9 mouse cellular contexts compared by ENCODE assay signal in the genomic region with DNA sequence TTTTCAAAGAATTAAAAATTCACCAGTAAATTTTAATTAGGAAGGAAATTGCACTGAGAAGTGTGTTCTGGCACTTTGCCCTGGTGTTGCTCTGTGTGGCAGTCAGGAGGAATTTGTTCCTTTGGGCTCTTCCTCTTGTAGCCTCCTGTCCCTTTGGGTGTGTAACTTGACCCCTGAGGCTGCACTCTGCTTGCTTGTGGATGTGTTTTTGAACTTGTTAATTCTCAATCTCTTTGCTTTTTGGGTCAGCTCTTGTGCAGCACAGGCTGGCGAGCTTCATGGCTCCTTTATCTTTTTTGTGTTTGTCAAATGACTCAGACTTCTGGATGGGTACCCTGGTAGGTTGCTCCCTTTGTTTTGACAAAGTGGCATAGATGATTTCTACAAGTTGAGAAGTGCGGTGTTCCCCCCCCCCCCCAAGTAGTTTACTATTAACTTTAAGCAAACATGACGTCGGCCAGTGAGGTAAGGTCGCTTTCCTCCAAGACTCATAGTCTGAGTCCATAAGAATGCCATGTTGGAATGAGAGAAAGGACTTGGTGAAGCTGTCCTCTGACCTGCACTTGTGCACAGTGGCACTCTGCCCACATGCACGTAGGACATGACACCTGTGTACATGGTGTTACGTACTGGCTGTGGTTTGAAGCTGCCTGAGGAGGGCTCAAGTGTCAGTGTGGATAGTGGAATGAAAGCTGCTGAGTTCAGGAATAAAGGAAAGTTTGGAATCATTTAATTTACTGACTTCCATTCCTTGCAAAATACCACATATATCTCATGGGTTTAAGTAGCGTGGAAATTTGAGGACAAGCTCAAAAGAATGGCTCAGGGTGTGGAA. TPM values are rescaled to one million over a fixed set of nuclear protein-coding genes. Genes with fewer than 3 reads are reported as not detected.
A peak's percentile ranks its signal among the peaks of the same experiment; 100 is the strongest.
DNase-seq lines count a peak whose midpoint lies in the region; ATAC-seq and TF ChIP-seq lines count a peak whose summit lies in the region.
"Had no signal": no experiment of that assay in that cellular context is flagged by ENCODE, and none has a peak within 500 bp of the region (broad histone marks: within the 10 kb centered on the region; RNA-seq: fewer than 3 reads in every experiment).

No protein-coding gene starts in this region.

- no peak overlapping the region for H3K27ac ChIP-seq in embryonic facial prominence, embryonic 12.5 days
- H3K27ac ChIP-seq in embryonic facial prominence, embryonic 10.5 days (replicated peaks): no peak overlapping the region
- H3K27ac ChIP-seq in intestine, embryonic 15.5 days: no peak overlapping the region
- H3K27ac ChIP-seq in lung, postnatal 0 days (ENCODE audit: low read length): peak overlapping the region; percentile 62
- H3K27ac ChIP-seq in midbrain, embryonic 11.5 days (ENCODE audit: low read depth, low read length): no peak overlapping the region
- H3K27ac ChIP-seq: midbrain, embryonic 12.5 days had no signal

- TF ChIP-seq CTCF in lung, postnatal 0 days (IDR thresholded peaks at IDR 0.05): no peak

- 0 out of 2 replicates have a peak, but pooled peaks have one; percentile 64 for ATAC-seq in embryonic facial prominence, embryonic 12.5 days (ENCODE audit: insufficient number of reproducible peaks, insufficient read depth, low FRiP score, low TSS enrichment)
- peak; percentile 84 for ATAC-seq in intestine, embryonic 15.5 days
- peak; percentile 89 for ATAC-seq in lung, postnatal 0 days
- ATAC-seq in midbrain, embryonic 11.5 days (ENCODE audit: low FRiP score): no peak
- ATAC-seq in cerebellum, adult (ENCODE audit: insufficient number of reproducible peaks, low FRiP score, low TSS enrichment): no peak; the same call in 1 of the 2 replicates

- TF ChIP-seq EP300 in lung, postnatal 0 days (IDR thresholded peaks at IDR 0.05): no peak

- H3K9ac ChIP-seq in embryonic facial prominence, embryonic 12.5 days: no peak overlapping the region
- H3K9ac ChIP-seq in intestine, embryonic 15.5 days: no peak overlapping the region
- no peak overlapping the region for H3K9ac ChIP-seq in lung, postnatal 0 days (replicated peaks; ENCODE audit: low read depth)
- no peak overlapping the region for H3K9ac ChIP-seq in midbrain, embryonic 11.5 days (ENCODE audit: low read length)
- H3K9ac ChIP-seq: midbrain, embryonic 12.5 days had no signal

- peaks cover 26% of the 10 kb centered on the region for H3K4me1 ChIP-seq in embryonic facial prominence, embryonic 12.5 days
- peaks cover 26% of the 10 kb centered on the region for H3K4me1 ChIP-seq in embryonic facial prominence, embryonic 10.5 days
- H3K4me1 ChIP-seq in intestine, embryonic 15.5 days (replicated peaks): peaks cover 22% of the 10 kb centered on the region
- peaks cover 7% of the 10 kb centered on the region; the same call in 1 of the 2 replicates for H3K4me1 ChIP-seq in lung, postnatal 0 days (ENCODE audit: insufficient read depth, low read depth, low read length)
- no peaks in the 10 kb centered on the region for H3K4me1 ChIP-seq in midbrain, embryonic 11.5 days (ENCODE audit: control insufficient read depth, insufficient read depth, low read length)
- H3K4me1 ChIP-seq: midbrain, embryonic 12.5 days had no signal

- H3K4me3 ChIP-seq in embryonic facial prominence, embryonic 12.5 days: no peak overlapping the region
- no peak overlapping the region for H3K4me3 ChIP-seq in embryonic facial prominence, embryonic 10.5 days
- no peak overlapping the region for H3K4me3 ChIP-seq in intestine, embryonic 15.5 days (replicated peaks)
- no peak overlapping the region for H3K4me3 ChIP-seq in lung, postnatal 0 days (ENCODE audit: low read depth, low read length)
- H3K4me3 ChIP-seq in midbrain, embryonic 11.5 days (ENCODE audit: low read depth, low read length): no peak overlapping the region
- H3K4me3 ChIP-seq: midbrain, embryonic 12.5 days had no signal

- no peaks in the 10 kb centered on the region for H3K9me3 ChIP-seq in embryonic facial prominence, embryonic 12.5 days
- H3K9me3 ChIP-seq in embryonic facial prominence, embryonic 10.5 days: no peaks in the 10 kb centered on the region
- H3K9me3 ChIP-seq in intestine, embryonic 15.5 days: no peaks in the 10 kb centered on the region
- H3K9me3 ChIP-seq in lung, postnatal 0 days (ENCODE audit: low read length): no peaks in the 10 kb centered on the region
- H3K9me3 ChIP-seq in midbrain, embryonic 11.5 days (ENCODE audit: control insufficient read depth, low read length): no peaks in the 10 kb centered on the region
- H3K9me3 ChIP-seq: midbrain, embryonic 12.5 days had no signal

- no peak overlapping the region for H3K4me2 ChIP-seq in embryonic facial prominence, embryonic 12.5 days (replicated peaks)
- H3K4me2 ChIP-seq in intestine, embryonic 15.5 days (replicated peaks): 0 out of 2 replicates have a peak overlapping the region, but pooled peaks have one; percentile 7
- no peak overlapping the region for H3K4me2 ChIP-seq in lung, postnatal 0 days (replicated peaks; ENCODE audit: low read depth, low read length)
- H3K4me2 ChIP-seq in midbrain, embryonic 11.5 days: no peak overlapping the region
- H3K4me2 ChIP-seq: midbrain, embryonic 12.5 days had no signal

- no peaks in the 10 kb centered on the region for H3K27me3 ChIP-seq in embryonic facial prominence, embryonic 12.5 days
- H3K27me3 ChIP-seq in embryonic facial prominence, embryonic 10.5 days (replicated peaks; ENCODE audit: low read depth, poor library complexity, severe bottlenecking): no peaks in the 10 kb centered on the region
- no peaks in the 10 kb centered on the region for H3K27me3 ChIP-seq in intestine, embryonic 15.5 days (replicated peaks)
- H3K27me3 ChIP-seq in lung, postnatal 0 days (replicated peaks; ENCODE audit: insufficient read depth, low read length): no peaks in the 10 kb centered on the region
- no peaks in the 10 kb centered on the region for H3K27me3 ChIP-seq in midbrain, embryonic 11.5 days (ENCODE audit: control insufficient read depth, insufficient read depth, low read length)
- H3K27me3 ChIP-seq: midbrain, embryonic 12.5 days had no signal

- DNase-seq in embryonic facial prominence, embryonic 10.5 days (ENCODE audit: low spot score): no peak
- DNase-seq in R1 (ENCODE audit: low read depth, low spot score): peak; percentile 40
- peak; percentile 59 for DNase-seq in lung, postnatal 0 days (ENCODE audit: low spot score)
- no peak for DNase-seq in midbrain, embryonic 11.5 days (ENCODE audit: low spot score, missing footprints)
- no peak for DNase-seq in right cerebral cortex, postnatal 14 days

- no peaks in the 10 kb centered on the region for H3K36me3 ChIP-seq in embryonic facial prominence, embryonic 12.5 days
- H3K36me3 ChIP-seq in embryonic facial prominence, embryonic 10.5 days (replicated peaks): no peaks in the 10 kb centered on the region
- H3K36me3 ChIP-seq in intestine, embryonic 15.5 days: no peaks in the 10 kb centered on the region
- H3K36me3 ChIP-seq in lung, postnatal 0 days (ENCODE audit: insufficient read depth, low read length): no peaks in the 10 kb centered on the region
- no peaks in the 10 kb centered on the region for H3K36me3 ChIP-seq in midbrain, embryonic 11.5 days (ENCODE audit: control insufficient read depth, insufficient read depth, low read length)
- H3K36me3 ChIP-seq: midbrain, embryonic 12.5 days had no signal

- 59% methylated on average over 8 of the region's 8 CpGs for WGBS in embryonic facial prominence, embryonic 12.5 days
- WGBS in embryonic facial prominence, embryonic 10.5 days: 76% methylated on average over 8 of the region's 8 CpGs
- 45% methylated on average over 8 of the region's 8 CpGs for WGBS in intestine, embryonic 15.5 days
- WGBS in lung, postnatal 0 days: 39% methylated on average over 8 of the region's 8 CpGs
- WGBS in midbrain, embryonic 11.5 days: 83% methylated on average over 8 of the region's 8 CpGs

RNA-seq across cellular contexts. Expression of gene Tbl1xr1, which starts 14.2 kb away (rescaled TPM):
- polyA plus RNA-seq in embryonic facial prominence, embryonic 12.5 days (2016; fragmentation: Nextera tagmentation; extraction: Ambion mirVana): 37.5 and 39.8 TPM in 2 replicates
- 23.0 and 25.7 TPM in 2 replicates for polyA plus RNA-seq in embryonic facial prominence, embryonic 10.5 days (2016; fragmentation: Nextera tagmentation; extraction: Ambion mirVana)
- polyA plus RNA-seq in intestine, embryonic 15.5 days (2015; fragmentation: Nextera tagmentation; extraction: Ambion mirVana): 12.9 and 13.5 TPM in 2 replicates
- polyA plus RNA-seq in lung, postnatal 0 days (2015; fragmentation: Nextera tagmentation; extraction: Ambion mirVana): 9.6 and 16.2 TPM in 2 replicates
- 24.2 and 29.2 TPM in 2 replicates for polyA plus RNA-seq in midbrain, embryonic 11.5 days (2014; fragmentation: Nextera tagmentation; extraction: Ambion mirVana)

Comparison
In these comparisons a context has a peak if more than half of its experiments do, and no peak if none do; other contexts are left out.
1. ATAC-seq: peak in embryonic facial prominence, embryonic 12.5 days (single experiment), intestine, embryonic 15.5 days (single experiment) and lung, postnatal 0 days (single experiment); none in midbrain, embryonic 11.5 days (single experiment) and cerebellum, adult (single experiment).
2. DNase-seq: peak in R1 (single experiment) and lung, postnatal 0 days (single experiment); none in embryonic facial prominence, embryonic 10.5 days (single experiment), midbrain, embryonic 11.5 days (single experiment) and right cerebral cortex, postnatal 14 days (single experiment).